Mouse (Mus musculus) liver, embryonic 14.5 days (tissue): ENCODE data around the gene Nab1. TPM values are rescaled to one million over a fixed set of nuclear protein-coding genes. Genes with fewer than 3 reads are reported as not detected.

ENCODE experiments used
- ATAC-seq: fragments of 200-750 bp; cut with Nextera tagmentation; 2 replicates; pipeline ENCODE4 v1.8.0; 2017; ENCODE audit warnings: moderate number of reproducible peaks, mild to moderate bottlenecking, moderate library complexity; ENCODE audit not compliant: insufficient read depth
- DNase-seq, 3 experiments: peaks; one replicate each; pipeline ENCODE4 v3.0.0-alpha.2; 2012 to 2013; ENCODE audit warnings: low read depth in 3 of 3, low spot score in 3 of 3
- H3K27ac ChIP-seq: fragments of 300-500 bp; sonication (generic); 2 replicates; pipeline ENCODE4 v1.5.1; 2014; ENCODE audit warnings: moderate library complexity, mild to moderate bottlenecking, control low read depth, inconsistent platforms
- H3K27me3 ChIP-seq: fragments of 300-500 bp; sonication (generic); 2 replicates; pipeline ENCODE4 v1.6.1; 2014; ENCODE audit warnings: mild to moderate bottlenecking, low read length, moderate library complexity; ENCODE audit not compliant: control insufficient read depth, insufficient read depth
- H3K36me3 ChIP-seq: fragments of 300-500 bp; sonication (generic); replicated peaks from 2 replicates; pipeline ENCODE4 v1.6.1; 2014; ENCODE audit warnings: low read depth; ENCODE audit not compliant: control insufficient read depth, insufficient read depth
- H3K4me1 ChIP-seq, 2 experiments: fragments of 200-500 bp in 1 of 2; fragments of 300-500 bp in 1 of 2; sonication (generic) in 1 of 2; replicated peaks; 2 replicates each; pipeline ENCODE4 v1.6.1; 2012 to 2014; ENCODE audit warnings: antibody characterized with exemption in 1 of 2, inconsistent platforms in 1 of 2, low read length in 1 of 2; ENCODE audit not compliant: control insufficient read depth in 2 of 2, insufficient read depth in 2 of 2
- H3K4me2 ChIP-seq: fragments of 300-500 bp; sonication (generic); 2 replicates; pipeline ENCODE4 v1.6.1; 2014; ENCODE audit warnings: low read depth, mild to moderate bottlenecking, control low read depth, moderate library complexity
- H3K4me3 ChIP-seq, 2 experiments: fragments of 200-500 bp in 1 of 2; fragments of 300-500 bp in 1 of 2; sonication (generic) in 1 of 2; 2 replicates each; pipeline ENCODE4 v1.5.1; 2012 to 2014; ENCODE audit warnings: low read depth in 2 of 2, low read length in 2 of 2, mild to moderate bottlenecking in 2 of 2, control low read depth in 1 of 2, inconsistent platforms in 1 of 2, moderate library complexity in 1 of 2; ENCODE audit not compliant: insufficient read depth in 1 of 2
- H3K9ac ChIP-seq: fragments of 300-500 bp; sonication (generic); replicated peaks from 2 replicates; pipeline ENCODE4 v1.6.1; 2014; ENCODE audit warnings: mild to moderate bottlenecking, control low read depth, moderate library complexity
- H3K9me3 ChIP-seq: fragments of 300-500 bp; sonication (generic); 2 replicates; pipeline ENCODE4 v1.6.1; 2016; ENCODE audit warnings: low read length, mixed read lengths; ENCODE audit not compliant: control insufficient read depth
- CTCF ChIP-seq: IDR thresholded peaks from 2 replicates; pipeline ENCODE4 v1.5.1; 2016; ENCODE audit warnings: antibody characterized with exemption, low read depth, control low read depth
- EP300 ChIP-seq: IDR thresholded peaks from 2 replicates; pipeline ENCODE4 v1.6.1; 2016; ENCODE audit warnings: antibody characterized with exemption, low read depth
- WGBS: fragments of 180-500 bp; shearing (Covaris S2); extraction: QIAGEN DNeasy Blood & Tissue Kit; methylation state at CpG from one replicate; pipeline ENCODE4 v1.1.7; 2014; ENCODE audit not compliant: insufficient replicate concordance; 5-methylcytosine and 5-hydroxymethylcytosine counted together
- polyA plus RNA-seq, 2 experiments: library from polyadenylated mRNA; depleted of rRNA in 1 of 2; stranded (reverse) in 1 of 2; unstranded in 1 of 2; fragments of >200 nt; fragmentation: Nextera tagmentation in 1 of 2; extraction: Ambion mirVana in 1 of 2; gene quantifications; 2 replicates each; pipeline versions ENCODE4 v1.2.1 to v1.2.3; 2012 to 2014

Gene Nab1
- polyA plus RNA-seq, 2 experiments: 7.3 to 9.0 TPM

GRCm38 (mm10) chr1:52430606-52431005, 69.9 kb downstream of the Nab1 start:
- ATAC-seq (no peak), DNase-seq (no peak)
- H3K4me2 ChIP-seq: no peak overlapping the region
- peaks cover 0 to 1% of the 10 kb centered on the region in 2 experiments; a peak in 1 of 4 replicates for H3K4me1 ChIP-seq
- no peaks in the 10 kb centered on the region for H3K36me3 ChIP-seq
- H3K27ac ChIP-seq: no peak overlapping the region
- no peak overlapping the region for H3K9ac ChIP-seq
- H3K4me3 ChIP-seq: no peak overlapping the region
- TF ChIP-seq CTCF (no peak), EP300 (no peak)
- 29% methylated on average over 2 of the region's 2 CpGs for WGBS
- H3K27me3 ChIP-seq: no peaks in the 10 kb centered on the region
- no peaks in the 10 kb centered on the region for H3K9me3 ChIP-seq

GRCm38 (mm10) chr1:52430116-52430515, 70.4 kb downstream of the Nab1 start:
- no peak for TF ChIP-seq EP300

GRCm38 (mm10) chr1:52427841-52428464, 72.5 kb downstream of the Nab1 start:
- ATAC-seq (no peak), DNase-seq (no peak)

More at GRCm38 (mm10) chr1:52430116-52430515, 70.4 kb downstream of the Nab1 start:
- WGBS: 14% methylated on average over 1 of the region's 1 CpGs
- no peak overlapping the region for H3K4me2 ChIP-seq
- H3K27me3 ChIP-seq: no peaks in the 10 kb centered on the region
- H3K27ac ChIP-seq: no peak overlapping the region
- H3K36me3 ChIP-seq: no peaks in the 10 kb centered on the region
- no peak overlapping the region for H3K9ac ChIP-seq
- DNase-seq (no peak), ATAC-seq (no peak)
- no peak overlapping the region for H3K4me3 ChIP-seq
- peaks cover 0 to 1% of the 10 kb centered on the region in 2 experiments; a peak in 1 of 4 replicates for H3K4me1 ChIP-seq
- no peaks in the 10 kb centered on the region for H3K9me3 ChIP-seq

GRCm38 (mm10) chr1:52423846-52424245, 76.6 kb downstream of the Nab1 start:
- ATAC-seq (no peak), DNase-seq (no peak)
- H3K36me3 ChIP-seq: no peaks in the 10 kb centered on the region
- WGBS: 52% methylated on average over 1 of the region's 1 CpGs
- TF ChIP-seq CTCF (no peak), EP300 (no peak)
- H3K4me1 ChIP-seq: no peaks in the 10 kb centered on the region; a peak in 1 of 4 replicates
- no peak overlapping the region for H3K4me3 ChIP-seq
- no peak overlapping the region for H3K4me2 ChIP-seq
- H3K9ac ChIP-seq: no peak overlapping the region
- no peaks in the 10 kb centered on the region for H3K9me3 ChIP-seq
- no peaks in the 10 kb centered on the region for H3K27me3 ChIP-seq
- H3K27ac ChIP-seq: no peak overlapping the region

More at GRCm38 (mm10) chr1:52427841-52428464, 72.5 kb downstream of the Nab1 start:
- Histone ChIP-seq H3K9ac (no peak overlapping the region), H3K4me1 (no peaks in the 10 kb centered on the region; a peak in 1 of 4 replicates), H3K27me3 (no peaks in the 10 kb centered on the region), H3K4me2 (no peak overlapping the region), H3K27ac (no peak overlapping the region), H3K9me3 (no peaks in the 10 kb centered on the region), H3K4me3 (no peak overlapping the region), H3K36me3 (no peaks in the 10 kb centered on the region)
- TF ChIP-seq CTCF (no peak), EP300 (no peak)
- WGBS: 44% methylated on average over 2 of the region's 2 CpGs

- no peak overlapping the region for H3K4me3 ChIP-seq
- no peak for DNase-seq
- H3K27me3 ChIP-seq: no peaks in the 10 kb centered on the region
- TF ChIP-seq CTCF (no peak), EP300 (no peak)
- ATAC-seq: no peak
- no peaks in the 10 kb centered on the region for H3K36me3 ChIP-seq
- no peak overlapping the region for H3K27ac ChIP-seq
- no peak overlapping the region for H3K9ac ChIP-seq
- H3K4me1 ChIP-seq: no peaks in the 10 kb centered on the region
- H3K4me2 ChIP-seq: no peak overlapping the region
- 42% methylated on average over 2 of the region's 2 CpGs for whole genome bisulfite sequencing
- H3K9me3 ChIP-seq: no peaks in the 10 kb centered on the region
These were observed 77.4 kb downstream of the Nab1 start for GRCm38 (mm10) chr1:52423057-52423456.
